Mouse (Mus musculus) myocyte (in vitro differentiated cells): ENCODE measurements around the gene Dnaaf1. TPM values are rescaled to one million over a fixed set of nuclear protein-coding genes. Genes with fewer than 3 reads are reported as not detected.

Experiments used
- H3K27me3 ChIP-seq: one replicate; pipeline ENCODE4 v1.6.1; 2011; ENCODE audit not compliant: control insufficient read depth, insufficient read depth, insufficient read length
- H3K36me3 ChIP-seq: one replicate; pipeline ENCODE4 v1.6.1; 2011; ENCODE audit not compliant: control insufficient read depth, insufficient read depth
- H3K4me2 ChIP-seq: one replicate; pipeline ENCODE4 v1.6.1; 2011; ENCODE audit warnings: low read depth, control low read depth
- H3K4me3 ChIP-seq: one replicate; pipeline ENCODE4 v1.5.1; 2011; ENCODE audit warnings: mild to moderate bottlenecking, control low read depth, moderate library complexity
- H3K79me2 ChIP-seq: one replicate; pipeline ENCODE4 v1.6.1; 2011; ENCODE audit not compliant: control insufficient read depth, insufficient read depth
- H3ac ChIP-seq: one replicate; pipeline ENCODE4 v1.6.1; 2011; ENCODE audit not compliant: control insufficient read depth, insufficient read length
- CEBPB ChIP-seq: IDR thresholded peaks from 2 replicates; pipeline ENCODE4 v1.6.1; 2011; ENCODE audit warnings: mild to moderate bottlenecking, moderate library complexity; ENCODE audit not compliant: poor library complexity, insufficient read depth, severe bottlenecking
- E2F4 ChIP-seq: IDR thresholded peaks from one replicate; pipeline ENCODE4 v1.6.1; 2011; ENCODE audit warnings: mild to moderate bottlenecking, control low read depth, moderate library complexity; ENCODE audit not compliant: insufficient read depth
- MAX ChIP-seq: IDR thresholded peaks from one replicate; pipeline ENCODE4 v1.6.1; 2011; ENCODE audit warnings: low read depth, mild to moderate bottlenecking, control low read depth
- MYOD1 ChIP-seq, 3 experiments: IDR thresholded peaks; one replicate each; pipeline ENCODE4 v1.6.1; 2011; ENCODE audit warnings: control low read depth in 2 of 3, low read depth in 2 of 3, mild to moderate bottlenecking in 2 of 3, moderate library complexity in 1 of 3; ENCODE audit not compliant: insufficient read length in 2 of 3, control insufficient read depth in 1 of 3
- MYOG ChIP-seq, 3 experiments: IDR thresholded peaks; one replicate each; pipeline ENCODE4 v1.6.1; 2011; ENCODE audit warnings: control low read depth in 2 of 3, low read depth in 2 of 3, mild to moderate bottlenecking in 2 of 3; ENCODE audit not compliant: insufficient read length in 2 of 3, control insufficient read depth in 1 of 3, insufficient read depth in 1 of 3
- POLR2A ChIP-seq: IDR thresholded peaks from one replicate; pipeline ENCODE4 v1.6.1; 2011; ENCODE audit warnings: low read depth, mild to moderate bottlenecking, control low read depth, moderate library complexity; ENCODE audit not compliant: insufficient read length
- POLR2AphosphoS2 ChIP-seq: IDR thresholded peaks from one replicate; pipeline ENCODE4 v1.6.1; 2011; ENCODE audit warnings: low read depth, control low read depth; ENCODE audit not compliant: insufficient read length
- REST ChIP-seq: IDR thresholded peaks from one replicate; pipeline ENCODE4 v1.6.1; 2011; ENCODE audit warnings: mild to moderate bottlenecking, control low read depth, moderate library complexity; ENCODE audit not compliant: insufficient read depth, insufficient read length
- SRF ChIP-seq: IDR thresholded peaks from one replicate; pipeline ENCODE4 v1.6.1; 2011; ENCODE audit warnings: low read depth; ENCODE audit not compliant: control insufficient read depth, insufficient read length
- TCF12 ChIP-seq: IDR thresholded peaks from one replicate; pipeline ENCODE4 v1.6.1; 2011; ENCODE audit warnings: mild to moderate bottlenecking, control low read depth; ENCODE audit not compliant: poor library complexity, insufficient read depth, severe bottlenecking
- TCF3 ChIP-seq: IDR thresholded peaks from one replicate; pipeline ENCODE4 v1.6.1; 2011; ENCODE audit warnings: low read depth, control low read depth; ENCODE audit not compliant: insufficient read length
- USF1 ChIP-seq: IDR thresholded peaks from one replicate; pipeline ENCODE4 v1.6.1; 2011; ENCODE audit warnings: low read depth, mild to moderate bottlenecking, control low read depth, moderate library complexity
- polyA plus RNA-seq: library from polyadenylated mRNA; unstranded; fragments of >200 nt; fragmentation: generic; extraction: Trizol; gene quantifications from one replicate; pipeline ENCODE4 v1.2.1, GENCODE M21; 2012; ENCODE audit warnings: missing spikeins

Dnaaf1 gene
- polyA plus RNA-seq, 1 experiment, result 0.01 TPM

GRCm38 (mm10) chr8:119635958-119636357 is 60.9 kb downstream of the Dnaaf1 start:
- Histone ChIP-seq H3ac (no peak overlapping the region), H3K36me3 (no peaks in the 10 kb centered on the region), H3K79me2 (no peaks in the 10 kb centered on the region), H3K4me2 (no peak overlapping the region), H3K27me3 (peaks cover 81% of the 10 kb centered on the region), H3K4me3 (no peak overlapping the region)
- no peak for TF ChIP-seq POLR2AphosphoS2
- TF ChIP-seq TCF12, result no peak
- TF ChIP-seq MYOD1 (IDR thresholded peaks at IDR 0.05; ENCODE audit: control insufficient read depth in 1 of 3, insufficient read length in 2 of 3, low read depth in 2 of 3), result no peak
- TF ChIP-seq CEBPB, result no peak
- no peak for TF ChIP-seq E2F4
- no peak for TF ChIP-seq TCF3
- no peak for TF ChIP-seq REST
- no peak for TF ChIP-seq MAX
- no peak for TF ChIP-seq POLR2A
- TF ChIP-seq MYOG (IDR thresholded peaks at IDR 0.05; ENCODE audit: control insufficient read depth in 1 of 3, insufficient read depth in 1 of 3, insufficient read length in 2 of 3, low read depth in 2 of 3), result no peak
- no peak for TF ChIP-seq USF1
- no peak for TF ChIP-seq SRF

- Histone ChIP-seq H3ac (no peak overlapping the region), H3K4me2 (no peak overlapping the region)
- no peak for TF ChIP-seq USF1
- TF ChIP-seq SRF, result no peak
- TF ChIP-seq MAX, result no peak
Measured at GRCm38 (mm10) chr8:119636766-119637165, 61.7 kb downstream of the Dnaaf1 start.

GRCm38 (mm10) chr8:119637381-119637780 is 62.3 kb downstream of the Dnaaf1 start:
- Histone ChIP-seq H3ac (no peak overlapping the region), H3K4me2 (no peak overlapping the region), H3K79me2 (no peaks in the 10 kb centered on the region), H3K36me3 (no peaks in the 10 kb centered on the region), H3K4me3 (no peak overlapping the region), H3K27me3 (peaks cover 81% of the 10 kb centered on the region)
- no peak for TF ChIP-seq MYOD1 (IDR thresholded peaks at IDR 0.05; ENCODE audit: control insufficient read depth in 1 of 3, insufficient read length in 2 of 3, low read depth in 2 of 3)
- TF ChIP-seq MAX, result no peak
- TF ChIP-seq POLR2AphosphoS2, result no peak
- no peak for TF ChIP-seq CEBPB
- TF ChIP-seq TCF3, result no peak
- TF ChIP-seq SRF, result no peak

More at GRCm38 (mm10) chr8:119636766-119637165, 61.7 kb downstream of the Dnaaf1 start:
- peaks cover 79% of the 10 kb centered on the region for H3K27me3 ChIP-seq
- H3K4me3 ChIP-seq, result no peak overlapping the region
- no peaks in the 10 kb centered on the region for H3K79me2 ChIP-seq
- H3K36me3 ChIP-seq, result no peaks in the 10 kb centered on the region

- no peak overlapping the region for H3ac ChIP-seq
- H3K36me3 ChIP-seq, result no peaks in the 10 kb centered on the region
- H3K4me3 ChIP-seq, result no peak overlapping the region
- H3K27me3 ChIP-seq, result peaks cover 78% of the 10 kb centered on the region
- TF ChIP-seq REST, result no peak
- no peak for TF ChIP-seq MYOG (IDR thresholded peaks at IDR 0.05; ENCODE audit: control insufficient read depth in 1 of 3, insufficient read depth in 1 of 3, insufficient read length in 2 of 3, low read depth in 2 of 3)
- TF ChIP-seq USF1, result no peak
- TF ChIP-seq E2F4, result no peak
- TF ChIP-seq POLR2A, result no peak
- TF ChIP-seq POLR2AphosphoS2, result no peak
- no peak overlapping the region for H3K4me2 ChIP-seq
- no peaks in the 10 kb centered on the region for H3K79me2 ChIP-seq
Measured at GRCm38 (mm10) chr8:119638261-119638660, 63.2 kb downstream of the Dnaaf1 start.

- Histone ChIP-seq H3K4me3 (no peak overlapping the region), H3K79me2 (no peaks in the 10 kb centered on the region), H3ac (no peak overlapping the region), H3K36me3 (no peaks in the 10 kb centered on the region), H3K27me3 (peaks cover 75% of the 10 kb centered on the region), H3K4me2 (no peak overlapping the region)
- TF ChIP-seq MYOG (IDR thresholded peaks at IDR 0.05; ENCODE audit: control insufficient read depth in 1 of 3, insufficient read depth in 1 of 3, insufficient read length in 2 of 3, low read depth in 2 of 3) (no peak), USF1 (no peak), E2F4 (no peak), MAX (no peak), POLR2A (no peak), SRF (no peak), POLR2AphosphoS2 (no peak), TCF12 (no peak), MYOD1 (IDR thresholded peaks at IDR 0.05; ENCODE audit: control insufficient read depth in 1 of 3, insufficient read length in 2 of 3, low read depth in 2 of 3) (no peak), CEBPB (no peak), TCF3 (no peak), REST (no peak)
Measured at GRCm38 (mm10) chr8:119639798-119640197, 64.8 kb downstream of the Dnaaf1 start.
